Mouse (Mus musculus): ENCODE data around the gene Mrvi1.
A peak's percentile ranks its signal among the peaks of the same experiment; 100 is the strongest.
"Not testable (repeated sequence)": the region's sequence is repeated elsewhere in the genome, so short reads cannot be mapped to it uniquely, and the experiment has no call there.

Mrvi1 gene

GRCm38 (mm10) chr7:110935815-110936762 lies 46.2 kb downstream of the Mrvi1 start:
- no peak for DNase-seq

GRCm38 (mm10) chr7:110933999-110934398 lies 48.3 kb downstream of the Mrvi1 start:
- no peak for DNase-seq

DNA sequence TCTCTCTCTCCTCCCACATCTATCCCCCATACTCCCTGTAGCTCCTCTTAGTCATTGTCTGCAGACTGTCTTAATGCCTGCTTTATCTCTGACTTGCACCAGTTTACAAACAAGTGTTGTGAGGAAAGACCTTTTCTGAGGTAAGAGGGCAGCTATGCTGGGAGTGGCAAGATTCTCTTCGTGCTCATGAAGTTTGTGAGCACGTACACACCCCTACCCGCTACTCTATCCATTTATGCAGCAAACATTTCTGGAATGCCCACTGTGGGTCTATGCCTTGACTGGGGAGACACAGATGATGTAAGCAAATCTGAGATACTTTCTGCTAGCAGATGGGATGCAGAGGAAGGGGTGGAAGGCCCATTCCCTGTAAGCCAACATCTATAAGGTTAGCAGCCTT lies 48.9 kb downstream of the Mrvi1 start:
- DNase-seq, result no peak

- DNase-seq, result no peak
These were observed 52.0 kb downstream of the Mrvi1 start for GRCm38 (mm10) chr7:110930118-110930854.

DNA sequence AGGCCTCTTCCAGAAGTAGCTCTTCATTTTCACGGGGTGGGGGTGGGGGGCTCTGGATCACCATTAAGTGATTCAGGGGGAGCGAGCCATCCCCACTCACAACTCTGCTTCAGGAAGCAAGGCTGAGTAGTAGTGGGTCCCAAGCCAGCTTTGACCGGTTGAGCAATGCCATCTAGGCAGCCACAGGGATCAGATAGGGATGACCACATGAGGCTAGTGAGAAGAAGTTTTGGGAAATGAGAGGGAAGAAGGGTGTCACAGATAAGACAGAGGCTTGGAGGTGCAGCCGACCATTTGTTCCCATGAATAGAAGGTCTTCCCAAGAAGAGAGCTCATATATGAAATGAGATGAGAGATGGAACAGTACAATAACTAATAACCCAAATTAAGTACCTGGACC lies 55.7 kb downstream of the Mrvi1 start:
- no peak for DNase-seq

DNA sequence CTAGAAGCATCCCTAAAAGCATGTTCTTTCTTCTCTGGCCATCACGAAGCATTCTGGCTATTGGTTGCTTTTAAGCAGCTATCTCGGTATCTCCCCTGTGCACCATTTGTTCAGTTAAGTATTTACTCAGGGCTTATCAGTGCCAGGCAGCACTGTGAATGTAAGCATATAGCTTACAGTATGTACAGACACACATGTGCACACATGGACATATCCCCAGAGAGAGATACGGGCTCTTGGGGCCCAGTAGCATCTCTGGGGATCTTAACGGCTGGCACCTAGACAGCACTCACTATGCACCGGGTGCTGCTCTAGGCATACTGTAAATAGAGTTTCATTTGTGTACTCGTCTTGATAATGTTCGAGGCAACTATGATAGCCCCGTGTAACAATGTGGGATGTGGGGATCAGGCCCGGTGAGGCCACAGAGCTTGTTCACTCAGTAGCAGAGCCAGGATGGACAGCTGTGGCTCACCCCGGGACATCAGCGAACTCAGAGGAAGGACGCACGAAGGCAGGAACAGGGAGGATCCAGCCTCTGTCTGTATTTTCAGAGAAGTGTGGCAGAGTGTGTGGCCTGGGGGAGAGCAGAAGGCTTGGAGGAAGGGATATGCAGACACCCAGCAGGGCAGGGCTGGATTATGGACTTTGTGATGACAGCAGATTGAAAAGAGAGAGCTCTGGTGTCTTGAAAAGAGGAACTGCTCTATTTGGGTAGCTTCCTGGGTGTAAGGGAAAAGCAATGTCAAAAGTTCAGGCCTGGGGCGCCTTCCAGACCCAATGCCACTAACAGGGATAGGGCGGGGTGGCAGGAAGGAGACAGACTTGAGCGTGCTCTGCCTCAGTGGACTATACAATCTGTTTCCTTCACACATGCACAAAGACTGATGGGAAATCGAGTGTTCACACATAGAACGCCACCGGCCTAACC lies 61.7 kb downstream of the Mrvi1 start:
- DNase-seq, result no peak

- no peak for DNase-seq
These were observed 62.5 kb downstream of the Mrvi1 start for GRCm38 (mm10) chr7:110919721-110920120.

GRCm38 (mm10) chr7:110915913-110916312 lies 66.3 kb downstream of the Mrvi1 start:
- DNase-seq, result no peak

DNA sequence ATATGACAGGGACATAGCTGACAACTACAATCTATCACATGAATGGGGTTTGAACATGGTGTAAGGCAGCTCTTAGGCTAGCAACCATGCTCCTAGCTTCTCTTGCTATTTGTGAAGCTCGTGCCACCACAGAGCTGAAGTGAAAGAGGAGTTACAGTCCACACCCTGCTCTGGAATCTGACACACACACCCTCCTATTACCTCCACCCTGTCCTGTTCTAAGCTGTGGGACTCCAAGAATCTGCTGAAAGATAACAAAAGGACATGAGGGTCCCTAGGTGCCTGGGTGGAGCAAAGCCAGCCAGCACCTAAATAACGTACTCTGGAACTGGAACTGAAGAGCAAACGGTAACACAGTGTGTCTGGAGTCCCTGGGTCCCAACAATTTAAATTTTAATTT lies 67.7 kb downstream of the Mrvi1 start:
- DNase-seq, result no peak

DNA sequence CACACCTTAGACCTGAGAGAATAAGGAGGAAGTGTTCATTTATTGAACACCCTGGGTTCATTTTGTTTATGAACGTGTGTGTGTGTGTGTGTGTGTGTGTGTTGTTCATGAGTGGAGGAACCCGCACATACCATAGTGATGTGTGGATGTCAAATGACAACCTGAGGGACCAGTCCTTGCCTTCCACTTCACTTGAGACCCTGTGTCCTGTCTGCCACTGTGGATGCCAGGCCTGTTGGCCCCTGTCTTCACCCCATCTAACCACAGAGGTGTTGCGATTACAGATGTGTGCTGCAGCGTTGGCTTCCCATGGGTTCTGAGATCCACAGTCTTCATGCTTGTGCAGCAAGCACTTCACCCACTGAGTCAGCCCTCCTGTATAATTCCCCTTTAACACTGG lies 68.5 kb downstream of the Mrvi1 start:
- no peak for DNase-seq

DNA sequence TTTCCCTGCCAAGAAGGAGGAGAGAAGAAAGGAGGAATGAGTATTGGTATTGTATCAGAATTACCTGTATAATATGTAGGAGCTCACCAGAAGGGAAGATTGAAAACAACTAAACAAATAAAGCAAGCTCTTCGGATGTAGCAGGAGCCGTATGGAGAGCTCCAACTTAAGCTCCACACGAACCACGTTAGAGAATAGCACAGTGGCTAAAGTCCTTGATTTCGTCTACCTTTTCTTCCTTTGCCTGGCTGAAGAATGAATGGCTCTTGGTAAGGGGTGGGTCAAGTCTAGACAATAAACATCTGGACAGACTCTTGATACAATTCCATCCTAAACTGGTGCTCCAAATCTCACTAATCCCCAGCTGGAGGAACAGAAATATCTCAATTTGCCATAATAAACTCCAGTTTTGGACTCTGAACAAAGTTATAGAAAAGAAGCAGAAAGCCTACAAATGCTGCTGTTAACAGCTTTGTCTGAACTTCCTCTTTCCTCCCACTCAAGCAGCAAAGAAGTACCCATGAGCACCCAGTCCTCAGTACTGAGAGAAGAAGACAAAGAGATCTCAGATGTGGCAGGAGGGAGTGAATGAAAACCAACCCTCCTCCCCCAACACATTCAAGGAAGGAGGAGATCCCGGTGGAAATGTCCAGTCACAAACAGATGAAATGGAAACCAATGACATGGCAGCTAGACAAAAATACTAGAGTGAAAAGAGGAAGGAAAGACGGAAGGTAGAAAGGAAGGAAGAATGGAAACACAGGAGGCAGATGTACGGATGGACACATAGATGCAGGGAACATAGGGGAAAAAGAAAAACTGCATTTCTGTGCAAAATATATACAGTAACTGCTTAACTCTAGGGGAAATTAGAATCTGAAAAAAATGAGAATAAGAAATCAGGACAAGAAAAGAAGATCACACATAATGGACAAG lies 73.8 kb downstream of the Mrvi1 start:
- DNase-seq, result no peak

DNA sequence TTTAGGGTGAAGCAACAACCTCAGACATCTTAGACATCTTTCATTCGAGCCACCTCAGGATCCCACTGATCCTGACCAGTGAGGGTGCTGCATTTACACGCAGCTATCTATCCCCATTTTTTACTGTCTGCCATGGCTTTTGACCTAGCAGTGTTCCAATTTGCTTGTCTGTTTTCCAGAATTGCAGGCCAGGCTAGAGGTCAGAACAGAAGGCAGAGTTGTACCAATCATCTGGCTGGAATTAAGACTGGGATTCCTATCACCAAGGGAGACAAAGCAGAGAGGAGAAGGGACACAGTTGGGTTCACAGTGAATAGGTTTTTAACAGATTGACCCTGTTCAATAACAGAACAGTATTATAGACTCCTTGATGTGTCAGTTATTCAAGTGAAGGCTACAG lies 75.7 kb downstream of the Mrvi1 start:
- no peak for DNase-seq

- DNase-seq, result no peak
These were observed 79.0 kb downstream of the Mrvi1 start for GRCm38 (mm10) chr7:110903226-110903625.

GRCm38 (mm10) chr7:110897202-110897601 lies 85.1 kb downstream of the Mrvi1 start:
- no peak for DNase-seq

DNA sequence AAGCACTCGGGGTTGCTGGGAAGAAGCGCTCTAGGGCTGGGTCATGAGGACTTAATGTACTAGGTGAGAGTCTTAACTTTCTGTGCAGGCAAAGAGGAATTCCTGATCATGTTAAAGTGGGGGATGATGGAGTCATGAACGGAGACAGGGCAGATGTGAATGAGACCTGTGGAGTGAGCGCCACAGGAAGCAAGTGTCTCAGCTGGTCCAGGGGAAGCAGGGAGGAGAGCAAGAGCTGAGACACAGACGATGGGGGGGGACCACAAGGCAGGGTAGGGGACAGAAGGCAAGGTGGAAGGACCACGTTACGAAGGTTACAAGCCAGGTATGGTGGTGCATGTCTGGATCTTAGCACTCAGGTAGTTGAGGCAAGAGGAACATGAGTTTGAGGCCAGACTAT lies 85.8 kb downstream of the Mrvi1 start:
- no peak for DNase-seq

GRCm38 (mm10) chr7:110895772-110896171 lies 86.5 kb downstream of the Mrvi1 start:
- not testable (repeated sequence) for DNase-seq

- DNase-seq, result no peak
These were observed 87.6 kb downstream of the Mrvi1 start for GRCm38 (mm10) chr7:110894673-110895072.

DNA sequence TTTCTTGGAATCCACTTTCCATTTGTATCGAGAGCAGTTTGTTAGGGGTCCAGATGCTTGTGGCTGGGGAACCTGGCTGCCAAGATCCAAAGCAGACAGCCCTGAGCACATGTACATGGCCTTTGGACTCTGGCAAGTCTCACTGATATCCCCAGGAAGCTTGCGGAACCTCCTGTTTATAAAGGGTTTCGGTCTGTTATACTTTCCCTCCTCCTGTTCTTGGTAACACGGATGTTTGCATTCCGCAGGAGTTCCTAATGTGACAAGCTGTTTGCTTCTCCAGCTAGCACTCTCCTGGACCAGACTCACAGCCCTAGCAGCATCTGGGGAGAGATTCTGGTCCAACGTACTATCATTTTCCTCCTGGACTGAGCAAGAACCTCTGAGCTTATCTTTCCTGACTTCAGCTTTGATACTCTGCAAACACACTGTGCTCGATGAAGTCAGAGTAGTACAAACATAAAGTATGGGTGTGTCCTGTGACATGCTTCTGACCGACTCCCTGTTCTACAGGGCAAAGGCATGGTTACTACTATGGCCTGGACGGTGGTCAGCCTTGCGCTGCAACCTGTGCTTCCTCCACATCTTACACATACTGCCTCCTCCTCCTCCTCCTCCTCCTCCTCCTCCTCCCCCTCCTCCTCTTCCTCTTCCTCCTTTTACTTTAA lies 88.2 kb downstream of the Mrvi1 start:
- peak; percentile 49 for DNase-seq

DNA sequence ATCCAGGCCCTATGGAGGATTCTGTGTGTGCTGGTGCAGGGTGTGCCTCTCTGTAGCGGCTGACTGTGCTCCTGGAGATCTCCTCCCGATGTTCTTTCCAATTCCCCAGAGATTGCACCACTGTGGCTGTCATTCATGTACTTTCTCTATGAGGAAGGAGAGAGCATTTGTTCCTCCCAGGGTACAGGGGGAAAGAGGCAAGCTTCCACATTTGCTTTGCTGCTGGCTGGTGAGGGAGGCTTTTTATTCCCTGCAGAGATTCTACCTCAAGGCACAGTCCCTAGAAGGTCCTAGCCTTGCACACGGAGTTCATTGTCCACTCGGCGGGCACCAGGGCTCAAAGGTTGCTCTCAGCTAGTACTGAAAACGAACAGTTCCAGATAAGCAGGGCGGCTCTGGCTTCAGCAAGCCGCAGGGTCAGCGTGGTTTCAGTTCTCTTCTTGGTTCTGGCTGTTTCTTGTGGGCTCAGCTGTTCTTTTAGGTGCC lies 90.7 kb downstream of the Mrvi1 start:
- DNase-seq, result peak; percentile 82

DNA sequence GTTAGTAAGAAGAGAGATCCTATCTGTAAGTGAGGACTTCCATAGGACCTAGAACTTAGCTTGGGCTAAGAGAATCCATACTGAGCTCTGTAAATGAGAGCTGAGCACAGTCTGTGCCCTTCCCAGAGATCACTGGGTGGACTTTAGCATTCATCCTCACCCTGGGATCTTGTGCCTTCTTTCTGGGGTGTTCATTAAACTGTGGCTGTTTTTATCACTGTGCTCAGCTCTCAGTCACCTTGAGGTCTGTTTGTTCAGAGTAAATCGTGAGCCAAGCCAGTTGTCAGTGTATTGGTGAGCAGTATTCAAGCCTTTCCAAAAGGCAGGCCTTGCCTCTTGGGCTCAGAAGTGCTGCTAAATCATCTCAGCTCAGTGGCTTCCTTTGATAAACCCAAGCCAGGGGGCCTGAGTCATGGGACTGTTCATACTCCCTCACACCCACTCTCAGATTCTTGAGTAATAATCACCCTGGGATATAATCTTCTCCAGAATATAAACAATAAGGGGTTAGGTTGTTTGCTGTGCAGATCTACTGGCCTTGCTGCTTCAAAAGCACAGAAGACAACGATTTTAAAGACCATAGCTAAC lies 100.4 kb downstream of the Mrvi1 start:
- DNase-seq, result peak; percentile 59

- no peak for DNase-seq
These were observed 104.2 kb downstream of the Mrvi1 start for GRCm38 (mm10) chr7:110878028-110878427.

Data from kidney, adult 11 months (tissue).